Mouse (Mus musculus): ENCODE measurements around the gene 4931428F04Rik. TPM values are rescaled to one million over a fixed set of nuclear protein-coding genes. Genes with fewer than 3 reads are reported as not detected.
"Not testable (repeated sequence)": the region's sequence is repeated elsewhere in the genome, so short reads cannot be mapped to it uniquely, and the experiment has no call there.

4931428F04Rik gene
- total RNA-seq, 2 experiments from 2014 or later = 0.53 to 0.74 TPM

GRCm38 (mm10) chr8:105307670-105308069 lies 18.0 kb upstream of the 4931428F04Rik start:
- no peak for DNase-seq (ENCODE audit: low spot score)

- no peak for DNase-seq (ENCODE audit: low spot score)
These were observed 16.6 kb upstream of the 4931428F04Rik start for GRCm38 (mm10) chr8:105306146-105306691.

GRCm38 (mm10) chr8:105305211-105306145 lies 15.8 kb upstream of the 4931428F04Rik start, which contains the start of gene Elmo3:
Gene Elmo3, plus strand, starts transcription at chr8:105305601.
- DNase-seq (ENCODE audit: low spot score) = peak; percentile 33

GRCm38 (mm10) chr8:105304325-105305210 lies 14.9 kb upstream of the 4931428F04Rik start:
- no peak for DNase-seq (ENCODE audit: low spot score)

DNA sequence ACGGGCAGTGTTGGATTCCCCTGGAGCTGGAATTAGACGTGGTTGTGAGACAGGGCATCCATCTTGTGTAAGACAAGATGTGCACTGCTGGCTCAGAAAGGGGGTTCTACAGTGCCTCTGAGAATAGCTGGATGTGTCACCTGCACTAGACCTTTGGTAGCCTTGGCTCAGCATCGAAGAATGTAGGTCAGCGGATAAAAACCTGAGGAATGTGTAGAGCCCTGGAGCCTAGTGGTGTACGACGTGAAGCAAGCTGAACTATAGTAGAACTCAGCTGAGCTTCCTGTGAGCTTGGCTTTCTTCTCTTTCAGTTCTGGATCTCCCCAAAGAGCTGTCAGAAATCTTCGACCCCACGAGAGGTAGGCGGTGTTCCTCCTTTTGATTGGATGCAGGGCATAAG lies 14.2 kb upstream of the 4931428F04Rik start:
- DNase-seq (ENCODE audit: low spot score) = no peak

- DNase-seq (ENCODE audit: low spot score) = no peak
These were observed 13.7 kb upstream of the 4931428F04Rik start for GRCm38 (mm10) chr8:105303396-105303795.

DNA sequence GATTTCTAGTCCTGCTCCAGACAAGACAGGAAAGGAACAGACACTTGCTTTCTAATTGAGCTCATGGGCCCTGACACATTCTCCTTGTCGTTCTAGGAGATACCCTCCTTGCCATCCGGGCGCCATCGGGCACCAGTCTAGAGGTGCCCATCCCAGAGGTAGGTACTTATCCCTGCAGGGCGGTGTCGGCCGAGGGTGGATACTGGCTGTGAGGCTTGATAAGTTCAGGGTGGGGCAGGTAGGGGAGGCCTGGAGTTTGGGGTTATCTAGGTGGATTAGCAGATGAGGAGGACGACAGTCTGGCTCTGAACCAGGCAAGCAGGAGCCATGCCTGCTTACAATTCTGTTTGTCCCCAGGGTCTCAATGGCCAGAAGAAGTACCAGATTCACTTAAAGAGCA lies 10.3 kb upstream of the 4931428F04Rik start:
- no peak for DNase-seq (ENCODE audit: low spot score)

DNA sequence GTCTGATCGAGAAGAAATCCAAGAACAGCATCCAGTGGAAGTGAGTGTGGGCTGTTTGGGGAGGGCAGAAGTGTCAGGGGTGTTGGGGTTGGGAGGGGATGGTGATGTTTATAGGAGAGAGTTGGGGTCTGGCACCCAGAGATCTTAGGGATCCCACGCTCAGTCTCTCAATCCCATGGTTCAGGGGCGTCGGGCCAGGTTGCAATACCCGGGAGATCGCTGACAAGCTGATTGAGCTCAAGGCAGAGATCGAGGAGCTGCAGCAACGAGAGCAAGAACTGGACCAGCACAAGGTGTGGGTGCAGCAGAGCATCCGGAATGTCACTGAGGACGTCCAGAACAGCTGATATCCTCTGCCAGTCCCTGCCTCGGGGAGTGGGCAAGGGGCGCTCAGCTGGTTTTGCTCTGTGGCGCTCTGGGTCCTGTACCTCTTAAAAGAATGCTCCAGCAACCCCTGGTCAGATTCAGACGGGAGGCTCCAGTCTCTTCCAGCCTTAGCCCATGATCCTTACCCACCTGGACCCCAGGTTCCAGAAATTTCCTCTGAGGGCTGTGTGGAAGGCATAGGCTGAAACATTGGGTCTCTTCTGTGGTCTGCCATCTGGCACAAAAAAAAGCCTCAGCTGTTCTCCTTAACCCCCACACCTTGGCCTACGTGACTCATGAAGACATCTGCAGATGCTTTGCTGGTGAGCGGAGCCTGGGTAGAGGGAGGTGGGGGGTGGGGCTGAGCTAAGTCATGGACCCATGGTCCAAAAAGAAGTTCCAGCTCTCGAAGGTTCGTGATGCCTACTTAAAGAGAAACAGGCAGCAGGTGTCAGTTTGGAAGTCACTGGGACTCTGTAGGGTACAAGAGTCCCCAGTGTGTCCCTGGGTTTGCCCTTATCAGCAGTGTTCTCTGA lies 8.9 kb upstream of the 4931428F04Rik start:
- DNase-seq (ENCODE audit: low spot score) = no peak

DNA sequence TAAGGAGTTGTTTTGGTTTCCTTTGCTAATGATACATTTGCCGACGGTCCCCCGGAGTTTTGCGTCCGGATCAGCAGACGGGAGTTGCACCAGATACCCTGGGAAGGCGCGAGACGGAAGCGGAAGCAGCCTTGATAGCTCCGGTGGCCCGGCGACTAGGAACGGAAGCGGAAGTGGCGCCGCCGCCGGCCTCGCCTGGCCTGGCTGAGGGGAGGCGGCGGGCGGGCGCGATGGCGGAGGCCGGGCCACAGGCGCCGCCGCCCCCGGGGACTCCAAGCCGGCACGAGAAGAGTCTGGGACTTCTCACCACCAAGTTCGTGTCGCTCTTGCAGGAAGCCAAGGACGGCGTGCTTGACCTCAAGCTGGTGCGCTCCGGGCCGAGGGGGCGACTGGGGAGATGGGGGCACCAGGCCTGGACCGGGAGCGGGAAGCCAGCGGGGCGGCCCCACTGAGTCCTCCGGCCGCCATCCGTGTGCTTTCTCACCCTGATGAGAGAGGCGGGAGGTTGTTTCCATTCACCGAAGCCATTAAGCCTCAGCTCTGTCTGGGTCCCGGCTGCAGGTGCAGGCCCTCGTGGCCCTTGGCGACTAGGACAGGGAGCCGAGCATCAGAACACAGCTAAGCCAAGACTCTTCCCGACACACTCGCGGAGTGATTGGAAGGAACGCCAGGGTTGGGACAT lies 8.0 kb upstream of the 4931428F04Rik start, which contains the start of gene E2f4:
Gene E2f4 (plus strand): TSS at position 153 of the 682 bp plus-strand sequence.
- DNase-seq (ENCODE audit: low spot score) = peak; percentile 91

GRCm38 (mm10) chr8:105295895-105296573 lies 6.4 kb upstream of the 4931428F04Rik start, which contains the start of gene Exoc3l:
Gene Exoc3l, minus strand, starts transcription at chr8:105296101.
- DNase-seq (ENCODE audit: low spot score) = no peak

DNA sequence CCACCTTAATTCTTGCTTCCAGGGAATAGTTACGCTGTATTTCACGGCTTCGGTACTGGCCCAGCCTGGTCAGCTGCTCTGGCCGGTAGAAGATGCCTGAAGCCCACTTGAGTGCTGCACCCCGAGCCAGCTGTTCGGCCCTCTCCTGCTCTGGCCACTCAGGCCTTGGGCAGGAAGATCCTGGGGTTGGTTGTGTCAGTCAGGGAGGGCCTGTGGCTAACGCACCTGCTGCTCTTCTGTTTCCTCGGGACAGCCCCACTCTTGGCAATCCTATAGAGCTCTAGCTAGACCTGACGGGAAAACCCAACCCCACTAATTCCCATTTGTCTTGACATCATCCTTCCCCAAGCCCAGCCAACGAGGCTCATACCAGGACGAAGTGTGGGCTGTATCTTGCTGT lies 5.6 kb upstream of the 4931428F04Rik start:
- no peak for DNase-seq (ENCODE audit: low spot score)

DNA sequence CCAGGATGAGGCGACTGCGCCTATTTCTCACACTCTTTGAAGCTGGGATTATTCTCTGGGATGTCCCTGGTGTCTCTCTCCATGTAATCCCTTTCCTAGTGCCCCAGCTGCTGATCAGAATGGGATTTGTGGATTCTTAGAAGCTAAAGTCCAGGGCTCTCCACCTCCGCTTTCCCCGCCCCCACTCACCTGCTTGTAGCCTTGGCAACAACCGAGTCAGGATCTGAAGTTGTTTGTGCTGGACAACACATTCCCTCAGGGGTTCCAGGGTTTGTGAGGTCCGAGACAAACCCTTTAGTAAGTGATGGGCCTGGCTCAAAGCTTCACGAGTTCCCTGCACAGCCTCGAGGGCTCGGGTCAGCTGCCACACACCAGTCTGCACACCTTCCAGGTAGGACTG lies 5.1 kb upstream of the 4931428F04Rik start:
- no peak for DNase-seq (ENCODE audit: low spot score)

- no peak for DNase-seq (ENCODE audit: low spot score)
These were observed 3.7 kb upstream of the 4931428F04Rik start for GRCm38 (mm10) chr8:105293405-105293804.

DNA sequence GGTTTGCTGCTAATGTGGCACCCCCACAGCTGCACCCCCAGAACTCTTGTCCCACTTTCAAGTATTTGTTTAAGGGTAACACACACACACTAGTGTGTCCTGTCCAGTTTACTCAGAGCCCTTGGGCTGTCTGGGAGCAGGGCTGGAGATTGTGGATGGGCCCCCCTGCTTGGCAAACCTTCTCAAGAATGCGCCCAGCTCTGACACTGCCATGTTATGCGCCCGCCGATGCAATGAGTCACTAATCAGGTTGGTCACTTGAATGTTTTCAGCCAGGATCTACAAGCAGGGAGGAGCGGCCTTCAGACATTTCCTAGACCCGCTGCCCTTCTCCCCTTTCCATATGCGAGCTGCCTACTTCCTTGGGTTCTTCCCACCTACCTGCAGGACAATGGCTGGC lies 2.8 kb upstream of the 4931428F04Rik start:
- no peak for DNase-seq (ENCODE audit: low spot score)

- DNase-seq (ENCODE audit: low spot score) = not testable (repeated sequence)
These were observed 2.1 kb upstream of the 4931428F04Rik start for GRCm38 (mm10) chr8:105291802-105292201.

- DNase-seq (ENCODE audit: low spot score) = not testable (repeated sequence)
These were observed 1.7 kb upstream of the 4931428F04Rik start for GRCm38 (mm10) chr8:105291364-105291763.

GRCm38 (mm10) chr8:105290554-105291314 lies 1.1 kb upstream of the 4931428F04Rik start:
- DNase-seq (ENCODE audit: low spot score) = peak; percentile 91

DNA sequence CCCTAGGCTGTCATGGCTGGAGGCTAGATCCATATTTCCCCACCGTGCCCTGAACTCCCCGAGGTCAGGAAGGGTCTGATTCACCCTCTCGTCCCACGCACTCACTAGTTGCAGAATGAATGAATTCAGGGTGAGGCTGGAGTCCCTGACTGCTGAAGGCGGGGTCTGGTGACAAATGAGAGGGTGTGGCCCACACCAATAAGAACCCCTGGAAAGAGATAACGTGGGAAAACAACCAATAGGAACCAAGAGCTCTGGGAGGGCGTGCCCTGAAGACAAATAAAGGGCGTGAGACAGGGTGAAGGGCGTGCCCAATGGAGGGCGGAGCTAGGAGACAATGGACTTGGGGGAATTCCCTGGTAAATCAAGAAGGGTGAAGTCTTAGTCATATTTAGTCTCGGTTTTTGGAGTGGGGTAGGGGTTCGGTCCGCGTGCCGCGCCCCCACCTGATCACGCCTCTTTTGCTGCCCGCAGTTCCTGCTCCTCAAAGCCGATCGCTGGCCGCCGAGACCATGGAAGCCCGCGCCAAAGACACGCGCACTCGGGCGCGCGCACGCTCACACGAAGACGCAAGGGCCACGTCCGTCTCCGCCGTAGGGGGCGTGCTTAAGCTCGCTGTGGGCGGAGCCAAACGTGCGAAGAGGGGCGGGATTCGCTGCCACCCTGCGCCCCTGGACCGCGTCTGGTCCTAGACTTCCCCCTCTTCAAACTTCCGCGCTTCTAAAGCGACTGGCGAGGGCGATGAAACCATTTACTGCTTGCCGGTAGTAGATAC lies 519 bp downstream of the 4931428F04Rik start:
- peak; percentile 89 for DNase-seq (ENCODE audit: low spot score)
